Mouse (Mus musculus): Measurements from ENCODE around the gene Smox.

Smox gene

GRCm38 (mm10) chr2:131478349-131478748 lies 12.9 kb upstream of the Smox start:
- no peak for TF ChIP-seq GATA4 (IDR thresholded peaks at IDR 0.05; ENCODE audit: insufficient replicate concordance, low read length)

- no peak for TF ChIP-seq GATA4 (IDR thresholded peaks at IDR 0.05; ENCODE audit: insufficient replicate concordance, low read length)
Measured at GRCm38 (mm10) chr2:131478916-131479315, 12.4 kb upstream of the Smox start.

GRCm38 (mm10) chr2:131481733-131482132 lies 9.6 kb upstream of the Smox start:
- TF ChIP-seq GATA4 (IDR thresholded peaks at IDR 0.05; ENCODE audit: insufficient replicate concordance, low read length): no peak

- no peak for TF ChIP-seq GATA4 (IDR thresholded peaks at IDR 0.05; ENCODE audit: insufficient replicate concordance, low read length)
Measured at GRCm38 (mm10) chr2:131482478-131482877, 8.8 kb upstream of the Smox start.

- no peak for TF ChIP-seq GATA4 (IDR thresholded peaks at IDR 0.05; ENCODE audit: insufficient replicate concordance, low read length)
Measured at GRCm38 (mm10) chr2:131483562-131483961, 7.7 kb upstream of the Smox start.

GRCm38 (mm10) chr2:131484182-131484581 lies 7.1 kb upstream of the Smox start:
- no peak for TF ChIP-seq GATA4 (IDR thresholded peaks at IDR 0.05; ENCODE audit: insufficient replicate concordance, low read length)

- no peak for TF ChIP-seq GATA4 (IDR thresholded peaks at IDR 0.05; ENCODE audit: insufficient replicate concordance, low read length)
Measured at GRCm38 (mm10) chr2:131485126-131485525, 6.2 kb upstream of the Smox start.

- TF ChIP-seq GATA4 (IDR thresholded peaks at IDR 0.05; ENCODE audit: insufficient replicate concordance, low read length): no peak
Measured at GRCm38 (mm10) chr2:131486046-131486445, 5.2 kb upstream of the Smox start.

GRCm38 (mm10) chr2:131487337-131487736 lies 4.0 kb upstream of the Smox start:
- TF ChIP-seq GATA4 (IDR thresholded peaks at IDR 0.05; ENCODE audit: insufficient replicate concordance, low read length): no peak

GRCm38 (mm10) chr2:131488261-131488660 lies 3.0 kb upstream of the Smox start:
- TF ChIP-seq GATA4 (IDR thresholded peaks at IDR 0.05; ENCODE audit: insufficient replicate concordance, low read length): no peak

- no peak for TF ChIP-seq GATA4 (IDR thresholded peaks at IDR 0.05; ENCODE audit: insufficient replicate concordance, low read length)
Measured at GRCm38 (mm10) chr2:131488870-131489269, 2.4 kb upstream of the Smox start.

GRCm38 (mm10) chr2:131489591-131489990 lies 1.7 kb upstream of the Smox start:
- no peak for TF ChIP-seq GATA4 (IDR thresholded peaks at IDR 0.05; ENCODE audit: insufficient replicate concordance, low read length)

- TF ChIP-seq GATA4 (IDR thresholded peaks at IDR 0.05; ENCODE audit: insufficient replicate concordance, low read length): no peak
Measured at GRCm38 (mm10) chr2:131491707-131492595, 655 bp downstream of the Smox start.

- no peak for TF ChIP-seq GATA4 (IDR thresholded peaks at IDR 0.05; ENCODE audit: insufficient replicate concordance, low read length)
Measured at GRCm38 (mm10) chr2:131492596-131493139, 1.4 kb downstream of the Smox start.

GRCm38 (mm10) chr2:131493446-131493845 lies 2.1 kb downstream of the Smox start:
- no peak for TF ChIP-seq GATA4 (IDR thresholded peaks at IDR 0.05; ENCODE audit: insufficient replicate concordance, low read length)

- no peak for TF ChIP-seq GATA4 (IDR thresholded peaks at IDR 0.05; ENCODE audit: insufficient replicate concordance, low read length)
Measured at GRCm38 (mm10) chr2:131495256-131495655, 4.0 kb downstream of the Smox start.

Measured in liver, adult (tissue).